Mouse (Mus musculus) heart, embryonic 10.5 days (tissue): ENCODE data around the gene Slc32a1. TPM values are rescaled to one million over a fixed set of nuclear protein-coding genes. Genes with fewer than 3 reads are reported as not detected.

Experiments used
- DNase-seq: peaks from one replicate; pipeline ENCODE4 v3.0.0-alpha.2; 2017; ENCODE audit warnings: low spot score
- H3K27ac ChIP-seq: fragments of 300-500 bp; sonication (generic); 2 replicates; pipeline ENCODE4 v1.5.1; 2016; ENCODE audit warnings: mild to moderate bottlenecking
- H3K27me3 ChIP-seq: fragments of 300-500 bp; sonication (generic); 2 replicates; pipeline ENCODE4 v1.6.1; 2016; ENCODE audit warnings: mild to moderate bottlenecking; ENCODE audit not compliant: poor library complexity, insufficient read depth, severe bottlenecking
- H3K36me3 ChIP-seq: fragments of 300-500 bp; sonication (generic); 2 replicates; pipeline ENCODE4 v1.6.1; 2016; ENCODE audit warnings: mild to moderate bottlenecking, moderate library complexity
- H3K4me1 ChIP-seq: fragments of 300-500 bp; sonication (generic); 2 replicates; pipeline ENCODE4 v1.6.1; 2016; ENCODE audit warnings: mild to moderate bottlenecking
- H3K4me3 ChIP-seq: fragments of 300-500 bp; sonication (generic); 2 replicates; pipeline ENCODE4 v1.5.1; 2016; ENCODE audit warnings: mild to moderate bottlenecking, moderate library complexity
- H3K9me3 ChIP-seq: fragments of 300-500 bp; sonication (generic); 2 replicates; pipeline ENCODE4 v1.6.1; 2016; ENCODE audit warnings: mild to moderate bottlenecking, moderate library complexity
- WGBS: fragments of 180-500 bp; shearing (Covaris S2); methylation state at CpG from one replicate; pipeline ENCODE4 v1.1.7; 2016; 5-methylcytosine and 5-hydroxymethylcytosine counted together
- polyA plus RNA-seq: library from polyadenylated mRNA; unstranded; fragments of >200 nt; fragmentation: Nextera tagmentation; extraction: Ambion mirVana; gene quantifications from 2 replicates; pipeline ENCODE4 v1.2.1, GENCODE M21; 2016

The Slc32a1 gene
- polyA plus RNA-seq, 1 experiment from 2014 or later = not detected

DNA sequence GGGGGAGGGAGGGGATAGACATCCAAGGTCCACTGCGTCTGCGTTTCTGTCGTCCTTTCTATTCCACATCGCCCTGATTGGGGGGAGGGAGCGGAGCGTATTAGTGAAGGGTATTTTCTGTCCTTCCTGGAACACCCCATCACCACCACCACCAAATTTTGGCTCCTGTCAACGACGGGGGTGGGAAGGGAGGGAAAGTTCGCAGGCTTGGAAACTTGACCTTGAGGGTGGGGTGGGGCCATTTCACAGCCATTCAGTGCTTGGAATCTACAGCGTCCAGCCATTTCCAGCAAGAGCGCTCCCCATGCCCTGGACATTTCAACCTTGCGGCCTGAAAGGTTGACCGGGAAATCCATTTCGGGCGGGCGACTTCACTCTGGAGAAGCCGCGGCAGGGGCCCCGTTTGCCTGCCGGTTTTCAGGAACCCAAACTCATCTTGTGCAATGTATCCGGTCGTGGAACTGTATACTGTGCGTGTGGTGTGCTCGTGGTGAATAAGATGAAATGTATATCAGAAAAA lies 4.7 kb downstream of the Slc32a1 start:
- no peaks in the 10 kb centered on the region for H3K36me3 ChIP-seq
- H3K9me3 ChIP-seq = no peaks in the 10 kb centered on the region
- no peak overlapping the region for H3K27ac ChIP-seq
- H3K4me3 ChIP-seq = peak overlapping the region; percentile 40
- peaks cover 97% of the 10 kb centered on the region for H3K27me3 ChIP-seq
- DNase-seq = no peak
- peaks cover 42% of the 10 kb centered on the region for H3K4me1 ChIP-seq
- 2% methylated on average over 24 of the region's 24 CpGs for WGBS

DNA sequence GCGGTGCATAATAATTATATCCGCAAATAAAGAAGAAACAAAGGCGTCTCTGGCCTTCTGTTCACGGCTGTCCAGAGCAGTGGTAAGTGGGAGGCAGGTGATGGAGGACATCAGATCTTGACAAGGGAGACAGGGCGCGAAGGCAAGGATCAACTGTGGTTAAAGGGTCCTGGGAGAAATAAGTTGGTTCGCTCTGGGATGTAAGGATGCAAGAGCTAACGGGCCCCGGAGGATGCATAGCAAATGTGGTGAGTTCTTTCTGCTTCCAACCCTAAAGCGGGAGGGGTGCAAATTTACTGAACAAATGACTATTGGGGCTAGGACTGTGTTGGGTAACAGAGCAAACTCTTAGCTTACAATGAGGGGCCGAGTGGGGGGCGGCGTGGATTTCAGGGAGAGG lies 5.1 kb downstream of the Slc32a1 start:
- H3K27ac ChIP-seq = no peak overlapping the region
- no peak for DNase-seq
- WGBS = 7% methylated on average over 13 of the region's 13 CpGs
- H3K4me1 ChIP-seq = peaks cover 37% of the 10 kb centered on the region
- H3K36me3 ChIP-seq = no peaks in the 10 kb centered on the region
- no peaks in the 10 kb centered on the region for H3K9me3 ChIP-seq
- H3K4me3 ChIP-seq = no peak overlapping the region
- H3K27me3 ChIP-seq = peaks cover 94% of the 10 kb centered on the region

DNA sequence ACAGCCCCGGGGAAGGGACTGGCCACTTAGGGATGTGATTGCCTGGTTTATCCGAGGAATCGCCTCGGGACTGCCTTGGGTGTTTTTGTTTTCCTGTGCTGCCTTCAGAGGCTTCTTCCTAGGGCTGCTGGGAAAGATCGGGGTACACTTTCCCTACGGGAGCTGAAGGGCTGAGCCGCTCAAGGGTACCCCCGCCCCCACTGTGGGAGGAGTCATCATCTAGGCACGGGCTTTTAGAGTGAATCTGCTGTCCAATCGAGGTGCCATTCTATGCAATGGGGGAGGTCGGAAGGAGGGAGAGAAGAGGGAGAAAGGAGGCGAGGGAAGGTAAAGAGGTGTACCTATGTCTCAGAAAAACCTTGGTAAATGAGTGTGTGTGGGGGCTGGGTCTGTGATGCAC lies 5.7 kb downstream of the Slc32a1 start:
- H3K27ac ChIP-seq = no peak overlapping the region
- no peaks in the 10 kb centered on the region for H3K36me3 ChIP-seq
- WGBS = under 1% methylated on average over 12 of the region's 12 CpGs
- H3K9me3 ChIP-seq = no peaks in the 10 kb centered on the region
- H3K4me3 ChIP-seq = no peak overlapping the region
- peaks cover 31% of the 10 kb centered on the region for H3K4me1 ChIP-seq
- DNase-seq = no peak
- H3K27me3 ChIP-seq = peaks cover 94% of the 10 kb centered on the region

DNA sequence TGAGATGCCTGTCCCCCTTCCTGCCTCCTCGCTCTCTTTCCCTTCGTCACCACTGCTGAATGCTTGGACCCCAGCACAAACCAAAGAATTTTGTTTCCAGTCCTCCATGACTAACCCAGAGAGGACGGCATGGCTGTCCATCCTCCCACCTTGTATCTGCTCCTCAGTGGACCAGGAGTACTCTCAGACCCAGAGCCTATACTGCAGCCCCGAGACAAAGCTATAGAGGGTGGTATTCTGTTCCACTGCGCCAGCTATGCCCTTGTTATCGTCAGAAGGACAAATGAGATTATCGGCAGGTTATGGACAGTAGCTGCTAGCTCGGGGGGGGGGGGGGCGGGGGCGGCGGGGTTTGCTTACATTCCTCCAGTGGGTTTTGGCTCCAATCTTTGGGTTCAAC lies 6.2 kb downstream of the Slc32a1 start:
- Histone ChIP-seq H3K9me3 (no peaks in the 10 kb centered on the region), H3K4me1 (peaks cover 26% of the 10 kb centered on the region), H3K36me3 (no peaks in the 10 kb centered on the region), H3K27me3 (peaks cover 94% of the 10 kb centered on the region), H3K4me3 (no peak overlapping the region), H3K27ac (no peak overlapping the region)
- 8% methylated on average over 11 of the region's 11 CpGs for WGBS
- DNase-seq = no peak

DNA sequence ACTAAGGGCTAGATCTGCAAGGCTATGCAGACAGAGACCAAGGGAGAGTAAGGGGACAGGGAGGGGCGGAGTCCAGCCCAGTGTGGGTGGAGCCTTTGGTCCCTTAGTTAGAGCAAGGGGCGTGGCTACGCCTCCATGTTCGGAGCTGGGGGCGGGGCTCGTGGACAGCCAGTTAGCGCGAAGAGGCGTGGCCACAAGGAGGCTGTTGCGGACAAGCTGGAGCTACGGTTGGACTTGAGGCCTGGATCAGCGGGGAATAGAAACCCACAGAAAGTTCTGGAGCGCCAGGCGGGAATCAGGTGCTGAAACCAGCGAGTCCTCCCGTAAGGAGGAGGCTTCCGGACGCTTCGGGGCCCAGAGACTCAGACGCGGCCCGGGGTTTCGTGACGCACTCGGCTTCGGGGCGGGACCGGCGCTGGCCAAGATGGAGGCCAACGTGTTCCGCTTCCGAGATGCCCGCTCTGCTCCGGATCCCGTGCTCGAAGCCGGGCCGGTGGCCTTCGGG lies 14.2 kb downstream of the Slc32a1 start, which contains the start of gene Actr5:
Gene Actr5, plus strand, starts transcription at position 171 of the 505 bp plus-strand sequence.
- peaks cover 20% of the 10 kb centered on the region; the same call in 1 of the 2 replicates for H3K27me3 ChIP-seq
- H3K4me3 ChIP-seq = peak within 1 kb of the TSS; percentile 98
- H3K27ac ChIP-seq = peak within 1 kb of the TSS; percentile 93
- H3K4me1 ChIP-seq = peaks cover 6% of the 10 kb centered on the region; the same call in 1 of the 2 replicates
- peaks cover 31% of the 10 kb centered on the region for H3K36me3 ChIP-seq
- peak; percentile 98 for DNase-seq
- H3K9me3 ChIP-seq = no peaks in the 10 kb centered on the region
- WGBS = 0% methylated on average over 39 of the region's 39 CpGs

DNA sequence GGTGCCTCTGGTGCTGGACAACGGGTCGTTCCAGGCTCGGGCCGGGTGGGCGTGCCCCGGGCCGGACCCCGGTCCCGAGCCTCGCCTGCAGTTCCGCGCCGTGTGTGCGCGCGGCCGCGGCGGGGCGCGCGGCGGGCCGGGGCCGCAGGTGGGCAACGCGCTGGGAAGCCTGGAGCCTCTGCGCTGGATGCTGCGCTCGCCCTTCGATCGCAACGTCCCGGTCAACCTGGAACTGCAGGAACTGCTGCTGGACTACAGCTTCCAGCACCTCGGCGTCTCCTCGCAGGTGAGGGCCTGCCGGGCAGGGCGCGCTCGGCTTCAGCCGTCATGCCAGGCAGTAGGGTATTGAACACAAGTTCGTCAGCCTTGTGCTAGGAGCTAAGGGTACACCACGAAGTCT lies 14.7 kb downstream of the Slc32a1 start:
- H3K9me3 ChIP-seq = no peaks in the 10 kb centered on the region
- no peak for DNase-seq
- peak overlapping the region; percentile 93 for H3K27ac ChIP-seq
- peaks cover 6% of the 10 kb centered on the region; the same call in 1 of the 2 replicates for H3K4me1 ChIP-seq
- H3K27me3 ChIP-seq = peaks cover 19% of the 10 kb centered on the region; the same call in 1 of the 2 replicates
- peak overlapping the region; percentile 98 for H3K4me3 ChIP-seq
- H3K36me3 ChIP-seq = peaks cover 36% of the 10 kb centered on the region
- 1% methylated on average over 44 of the region's 44 CpGs for WGBS

DNA sequence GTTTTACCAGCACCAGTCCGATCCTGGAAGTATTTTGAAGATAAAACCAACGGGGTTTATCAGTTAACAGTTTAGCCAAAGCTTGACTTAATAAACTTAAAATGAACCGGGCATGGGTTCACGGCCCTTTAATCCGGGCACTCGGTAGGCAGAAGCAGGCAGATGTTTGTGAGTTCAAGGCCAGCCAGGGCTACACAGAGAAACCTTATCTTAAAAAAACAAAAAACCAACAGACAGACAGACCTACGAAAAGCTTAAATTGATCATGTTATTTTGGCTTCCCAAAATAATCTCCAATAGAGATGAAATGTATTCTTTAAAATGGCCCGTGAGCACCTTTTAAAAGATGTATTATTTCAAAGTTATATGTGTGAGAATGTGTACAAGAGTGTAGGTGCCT lies 15.1 kb downstream of the Slc32a1 start:
- H3K27ac ChIP-seq = peak overlapping the region; percentile 93; the same call in 1 of the 2 replicates
- no peaks in the 10 kb centered on the region for H3K9me3 ChIP-seq
- H3K4me3 ChIP-seq = peak overlapping the region; percentile 98
- 36% methylated on average over 8 of the region's 8 CpGs for WGBS
- peaks cover 6% of the 10 kb centered on the region; the same call in 1 of the 2 replicates for H3K4me1 ChIP-seq
- no peak for DNase-seq
- peaks cover 41% of the 10 kb centered on the region for H3K36me3 ChIP-seq
- H3K27me3 ChIP-seq = peaks cover 17% of the 10 kb centered on the region; the same call in 1 of the 2 replicates

DNA sequence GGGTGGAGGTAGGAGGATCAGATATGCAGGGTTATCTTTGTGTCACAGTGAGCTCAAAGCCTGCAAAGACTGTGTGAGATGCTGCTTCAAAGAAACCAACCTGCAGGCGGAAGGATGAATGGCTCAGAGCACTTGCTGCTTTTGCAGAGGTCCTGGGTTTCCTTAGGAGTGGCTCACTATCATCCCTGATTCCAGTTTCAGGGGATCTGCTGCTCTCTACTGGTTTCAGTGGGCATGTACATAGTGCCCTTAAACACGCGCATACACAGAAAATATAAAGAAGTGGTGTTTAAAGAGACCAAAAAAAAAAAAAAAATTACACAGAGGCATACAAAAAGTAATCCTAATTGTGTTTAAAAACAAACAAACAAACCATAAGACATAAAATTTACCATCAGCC lies 18.3 kb downstream of the Slc32a1 start:
- Histone ChIP-seq H3K4me1 (peaks cover 6% of the 10 kb centered on the region; the same call in 1 of the 2 replicates), H3K4me3 (no peak overlapping the region), H3K27ac (no peak overlapping the region), H3K9me3 (no peaks in the 10 kb centered on the region), H3K27me3 (no peaks in the 10 kb centered on the region), H3K36me3 (peaks cover 72% of the 10 kb centered on the region)
- no peak for DNase-seq
- 69% methylated on average over 3 of the region's 3 CpGs for WGBS

DNA sequence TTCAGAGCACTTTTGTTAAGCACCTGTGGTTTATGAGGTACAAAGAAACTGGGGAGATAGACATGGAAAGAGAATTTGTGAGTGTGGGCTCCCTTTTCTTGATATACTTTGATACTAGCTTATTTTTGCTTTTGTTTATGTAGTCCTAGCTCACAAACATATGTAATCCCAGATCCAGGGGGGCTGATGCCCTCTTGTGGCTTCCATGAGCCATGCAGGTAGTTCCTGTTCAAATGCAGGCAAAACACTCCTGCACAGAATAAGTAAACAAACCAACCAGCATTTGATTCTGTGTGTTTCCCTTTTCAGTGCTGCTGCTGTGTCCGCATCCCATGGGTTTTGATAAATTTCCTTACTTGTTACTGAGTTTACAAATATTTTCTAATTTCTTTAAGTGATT lies 18.8 kb downstream of the Slc32a1 start:
- Histone ChIP-seq H3K9me3 (no peaks in the 10 kb centered on the region), H3K4me1 (peaks cover 6% of the 10 kb centered on the region; the same call in 1 of the 2 replicates), H3K27ac (no peak overlapping the region), H3K36me3 (peaks cover 74% of the 10 kb centered on the region), H3K4me3 (no peak overlapping the region), H3K27me3 (no peaks in the 10 kb centered on the region)
- DNase-seq = no peak
- 67% methylated on average over 1 of the region's 1 CpGs for WGBS

DNA sequence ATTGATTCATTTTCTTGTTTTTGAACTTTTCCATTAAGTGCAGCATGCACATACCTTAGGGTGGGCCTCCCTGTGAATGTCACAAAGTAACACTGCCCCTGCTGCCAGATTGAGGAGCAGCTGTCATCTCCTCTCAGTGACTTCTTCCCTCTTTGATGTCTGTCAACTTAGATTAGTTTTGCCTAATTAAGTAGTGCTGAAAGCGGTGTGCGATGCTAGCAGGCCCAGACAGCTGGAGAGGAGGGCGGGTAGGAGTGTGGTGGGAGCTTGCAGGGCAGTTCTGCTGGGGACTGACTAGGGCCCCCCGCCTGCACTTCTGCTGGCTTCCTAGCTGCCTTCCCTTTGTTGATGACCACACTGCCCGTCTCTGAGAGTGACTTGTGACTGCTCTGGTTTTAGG lies 21.3 kb downstream of the Slc32a1 start:
- H3K9me3 ChIP-seq = no peaks in the 10 kb centered on the region
- H3K36me3 ChIP-seq = peaks cover 93% of the 10 kb centered on the region
- no peak for DNase-seq
- no peaks in the 10 kb centered on the region for H3K4me1 ChIP-seq
- no peak overlapping the region for H3K4me3 ChIP-seq
- H3K27ac ChIP-seq = no peak overlapping the region
- H3K27me3 ChIP-seq = no peaks in the 10 kb centered on the region
- 73% methylated on average over 5 of the region's 5 CpGs for WGBS

DNA sequence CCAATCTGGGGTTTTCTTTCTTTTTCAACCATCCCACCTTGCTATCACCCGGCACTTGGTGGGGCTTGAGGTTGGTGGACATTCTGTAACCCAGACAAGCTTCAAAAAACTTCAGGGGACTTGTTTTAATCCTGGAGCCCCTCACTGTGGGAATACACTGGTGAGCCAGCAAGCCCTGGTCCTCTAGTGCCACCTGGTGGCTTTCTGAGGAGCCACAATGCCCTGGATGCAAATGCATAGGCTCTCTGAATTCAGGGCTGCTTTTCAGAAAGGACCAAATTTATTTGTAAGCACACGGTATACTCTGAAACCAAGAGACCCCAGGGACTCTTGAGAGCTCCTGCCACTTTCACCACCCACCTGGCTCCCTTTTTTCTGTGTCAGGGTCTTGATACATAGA lies 31.3 kb downstream of the Slc32a1 start:
- no peaks in the 10 kb centered on the region for H3K27me3 ChIP-seq
- DNase-seq = no peak
- no peak overlapping the region for H3K4me3 ChIP-seq
- WGBS = 18% methylated on average over 2 of the region's 2 CpGs
- H3K36me3 ChIP-seq = peaks cover 40% of the 10 kb centered on the region
- H3K27ac ChIP-seq = no peak overlapping the region
- H3K4me1 ChIP-seq = 0 out of 2 replicates have a peak, but pooled peaks cover 6% of the 10 kb centered on the region
- no peaks in the 10 kb centered on the region for H3K9me3 ChIP-seq

DNA sequence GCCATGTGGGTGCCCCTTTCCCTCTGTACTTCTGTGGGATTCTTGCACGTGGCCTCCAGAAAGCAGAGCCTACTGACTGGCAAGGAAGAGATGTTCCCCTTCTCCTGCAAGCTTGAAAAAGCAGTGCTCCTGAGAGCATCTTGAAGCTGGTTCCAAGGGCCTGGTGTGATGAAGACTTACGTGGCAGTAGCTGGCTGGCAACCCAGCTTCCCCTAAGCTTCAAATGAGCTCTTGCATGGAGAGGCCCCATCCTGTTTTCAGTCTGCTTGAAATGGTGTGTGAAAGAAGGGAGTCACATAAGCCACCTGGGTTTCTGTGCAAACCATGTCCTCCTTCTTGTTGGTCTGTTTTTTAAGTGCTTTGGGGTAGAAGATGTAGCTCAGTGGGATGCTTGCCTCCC lies 32.0 kb downstream of the Slc32a1 start:
- 69% methylated on average over 2 of the region's 2 CpGs for WGBS
- no peak overlapping the region for H3K27ac ChIP-seq
- H3K27me3 ChIP-seq = no peaks in the 10 kb centered on the region
- H3K4me1 ChIP-seq = 0 out of 2 replicates have a peak, but pooled peaks cover 6% of the 10 kb centered on the region
- no peak for DNase-seq
- no peak overlapping the region for H3K4me3 ChIP-seq
- no peaks in the 10 kb centered on the region for H3K9me3 ChIP-seq
- H3K36me3 ChIP-seq = peaks cover 33% of the 10 kb centered on the region

DNA sequence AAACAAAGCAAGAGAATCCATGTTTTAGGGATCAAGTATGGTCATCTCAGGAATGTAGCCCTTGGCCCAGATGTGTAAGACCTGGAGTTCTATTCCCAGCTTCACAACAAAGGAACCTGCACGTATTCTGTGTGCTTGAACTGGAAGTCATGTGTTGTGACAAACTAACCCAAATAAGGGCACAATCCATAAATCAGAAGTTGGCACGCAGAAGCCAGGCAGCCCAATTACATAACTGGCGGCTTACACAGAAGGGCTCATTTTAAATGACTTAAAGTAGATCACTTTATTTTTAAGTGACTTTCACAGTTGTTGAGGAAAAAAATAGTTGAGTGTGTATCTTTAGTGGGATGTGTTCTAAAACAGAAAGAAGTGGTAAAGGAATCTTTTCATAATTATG lies 33.2 kb downstream of the Slc32a1 start:
- H3K4me1 ChIP-seq = 0 out of 2 replicates have a peak, but pooled peaks cover 3% of the 10 kb centered on the region
- H3K27me3 ChIP-seq = no peaks in the 10 kb centered on the region
- no peak overlapping the region for H3K4me3 ChIP-seq
- H3K27ac ChIP-seq = no peak overlapping the region
- H3K36me3 ChIP-seq = peaks cover 21% of the 10 kb centered on the region
- no peak for DNase-seq
- 87% methylated on average over 3 of the region's 3 CpGs for WGBS
- no peaks in the 10 kb centered on the region for H3K9me3 ChIP-seq
